Mouse (Mus musculus) mature B cell (primary cell): Measurements from ENCODE around the gene Tulp2.

Source experiments
- in situ Hi-C: fragments of 300-500 bp; cut with MboI; formaldehyde crosslinking; loops from 2 replicates; pipeline ENCODE4 v1.14.3; 2019

Tulp2 gene

GRCm38 (mm10) chr7:45481374-45481927 is at the start of gene Tulp2:
TSS of gene Tulp2 (plus strand) at chr7:45481877.
- in situ Hi-C loops, result no loop called here

DNA sequence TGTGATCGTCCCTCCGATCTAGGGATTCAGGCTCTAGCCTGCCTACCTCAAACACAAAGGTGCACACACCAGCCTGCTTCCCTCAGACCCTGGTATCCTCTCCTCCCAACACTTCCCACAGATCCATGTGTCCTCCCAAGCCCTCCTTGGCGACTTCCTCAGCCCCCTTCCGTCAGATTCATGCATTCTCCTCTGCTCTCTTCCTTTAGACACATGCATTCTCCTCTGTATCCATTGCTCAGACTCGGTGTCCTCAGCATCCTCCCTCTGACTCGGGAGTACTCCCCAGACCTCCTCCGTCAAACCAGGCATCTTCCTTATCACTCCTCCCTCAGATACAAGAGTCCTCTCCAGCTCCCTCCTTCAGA is 47.9 kb upstream of the Tulp2 start:
- in situ Hi-C loops, result no loop called here

- in situ Hi-C loops, result no loop called here
Measured at GRCm38 (mm10) chr7:45434203-45435015, 47.3 kb upstream of the Tulp2 start, which contains the start of gene Gys1. TSS of gene Gys1 (plus strand) at chr7:45434844.

- in situ Hi-C loops, result no loop called here
Measured at GRCm38 (mm10) chr7:45435038-45435437, 46.6 kb upstream of the Tulp2 start.

GRCm38 (mm10) chr7:45436444-45436843 is 45.2 kb upstream of the Tulp2 start:
- in situ Hi-C loops, result no loop called here

GRCm38 (mm10) chr7:45437046-45437445 is 44.6 kb upstream of the Tulp2 start:
- in situ Hi-C loops, result no loop called here

DNA sequence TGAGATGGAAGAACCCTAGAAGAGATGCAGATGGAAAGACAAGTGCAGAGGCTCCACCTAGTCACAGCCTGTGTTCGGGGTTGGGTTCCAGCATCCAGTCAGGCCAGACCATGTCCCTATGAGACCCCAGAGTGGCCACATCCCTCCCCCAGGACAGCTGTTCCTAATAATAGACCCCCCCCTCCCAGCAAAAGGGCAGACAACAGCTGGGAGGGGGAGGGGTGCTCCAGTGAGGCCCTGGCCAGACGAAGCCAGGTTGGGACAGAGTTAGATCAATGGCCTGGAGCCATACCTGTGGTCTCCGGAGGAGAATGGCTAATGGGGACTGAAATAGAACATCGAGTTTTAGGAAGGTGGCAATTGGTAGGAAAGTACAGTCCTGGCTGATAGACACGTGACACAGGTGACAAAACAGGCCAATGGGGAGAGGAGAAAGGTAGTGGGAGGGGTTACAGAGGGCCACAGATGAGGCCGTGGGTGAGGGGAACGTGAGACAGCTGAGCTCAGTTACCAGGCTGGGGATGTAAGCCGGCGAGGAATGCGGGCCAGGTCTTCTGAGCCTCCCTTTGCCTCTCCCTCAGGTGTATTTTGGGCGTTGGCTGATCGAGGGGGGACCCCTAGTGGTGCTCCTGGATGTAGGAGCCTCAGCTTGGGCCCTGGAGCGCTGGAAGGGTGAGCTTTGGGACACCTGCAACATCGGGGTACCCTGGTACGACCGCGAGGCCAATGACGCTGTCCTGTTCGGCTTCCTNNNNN is 44.0 kb upstream of the Tulp2 start, which contains the start of gene Ruvbl2:
Gene Ruvbl2, minus strand, starts transcription at position 576 of the 756 bp plus-strand sequence.
- in situ Hi-C loops, result no loop called here

DNA sequence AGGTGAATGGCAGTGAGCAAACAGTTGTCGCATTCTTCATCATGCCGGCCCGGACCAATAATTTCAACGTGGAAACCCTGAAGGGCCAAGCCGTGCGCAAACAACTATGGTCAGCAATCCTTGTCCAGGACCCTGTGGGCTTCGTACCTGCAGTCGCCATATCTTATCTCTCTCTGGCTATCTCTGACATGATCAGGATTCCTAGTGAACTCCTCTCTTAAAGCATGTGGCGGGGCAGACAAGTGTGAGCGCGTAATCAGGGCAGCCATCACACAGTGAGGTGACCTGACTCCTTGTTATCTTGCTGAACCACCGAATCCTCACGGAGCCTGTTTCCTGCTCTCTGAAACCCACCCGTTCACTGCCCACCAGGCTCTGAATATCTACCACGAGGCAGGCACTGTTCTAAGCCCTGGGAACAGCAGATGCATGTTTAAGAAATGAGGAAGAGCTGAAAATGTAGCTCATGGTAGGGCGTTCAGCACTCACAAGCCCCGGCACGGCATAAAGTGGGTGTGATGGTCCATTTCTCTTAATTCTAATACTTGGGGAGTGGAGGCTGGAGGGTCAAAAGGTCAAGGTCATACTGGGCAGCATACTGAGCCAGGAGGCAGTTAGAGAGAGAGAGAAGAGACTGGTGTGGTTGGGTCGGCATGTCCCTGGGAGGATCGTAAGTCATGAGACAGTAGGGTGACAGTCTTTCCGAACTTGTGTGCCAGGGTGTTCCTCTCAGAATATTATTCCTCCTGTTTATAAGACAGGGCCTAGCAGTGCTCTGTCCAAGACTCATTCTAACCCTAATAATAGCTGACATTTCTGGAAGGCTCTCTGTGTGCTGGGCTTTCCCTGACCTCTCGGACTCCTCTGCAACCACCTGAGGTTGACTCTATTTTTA is 37.9 kb upstream of the Tulp2 start:
- in situ Hi-C loops, result no loop called here

DNA sequence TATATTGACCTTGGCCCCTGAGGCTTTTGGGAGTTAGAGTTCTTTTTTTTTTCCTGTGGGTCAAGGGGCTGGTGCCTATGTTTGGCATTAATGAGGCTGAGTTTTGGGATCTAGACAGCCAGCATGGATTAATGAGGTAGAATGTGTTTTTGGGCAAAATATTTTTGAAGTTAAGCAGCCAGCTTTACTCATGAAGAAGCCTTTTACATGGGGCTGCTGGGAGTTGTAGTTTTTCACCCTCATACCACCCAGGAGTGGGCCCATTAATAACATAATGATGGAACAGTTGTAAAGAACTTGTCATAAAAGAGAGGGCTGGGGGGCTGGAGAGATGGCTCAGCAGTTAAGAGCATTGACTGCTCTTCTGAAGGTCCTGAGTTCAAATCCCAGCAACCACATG is 35.1 kb upstream of the Tulp2 start:
- in situ Hi-C loops, result no loop called here

DNA sequence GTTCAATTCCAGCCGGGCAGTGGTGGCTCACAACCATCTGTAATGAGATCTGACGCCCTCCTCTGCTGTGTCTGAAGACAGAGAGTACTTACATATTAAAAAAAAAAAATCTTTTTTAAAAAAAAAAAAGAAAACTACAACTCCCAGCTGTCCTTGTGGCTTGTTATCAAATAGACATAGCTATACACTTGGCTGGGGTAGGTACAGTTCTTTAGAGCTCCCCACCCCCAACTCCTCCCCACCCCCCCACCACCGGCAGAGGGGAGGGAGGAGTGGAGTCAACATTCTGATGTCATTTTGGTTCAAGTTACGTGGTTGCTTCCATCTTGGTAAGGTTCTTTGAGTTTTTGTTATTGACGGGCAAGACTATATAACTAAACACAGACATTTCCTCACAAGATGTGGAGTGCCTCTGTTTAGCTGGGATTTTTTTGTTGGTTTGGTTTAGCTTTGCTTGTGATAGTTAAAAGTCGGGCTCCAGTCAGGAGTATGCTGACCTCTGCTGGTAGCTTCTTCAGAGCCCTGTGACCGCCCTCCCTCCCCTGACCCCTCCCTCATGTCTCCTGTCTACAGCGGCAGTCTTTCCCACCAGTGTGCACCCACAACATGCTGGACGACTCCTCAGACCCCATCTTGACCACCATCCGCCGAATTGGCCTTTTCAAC is 34.2 kb upstream of the Tulp2 start:
- in situ Hi-C loops, result no loop called here

- in situ Hi-C loops, result loop anchor here (5.0 kb wide), 1 partner anchor 112 kb away; no protein-coding TSS in a partner anchor
Measured at GRCm38 (mm10) chr7:45449974-45450373, 31.7 kb upstream of the Tulp2 start.

- in situ Hi-C loops, result loop anchor here (5.0 kb wide), 1 partner anchor 111 kb away; no protein-coding TSS in a partner anchor
Measured at GRCm38 (mm10) chr7:45451344-45451982, 30.2 kb upstream of the Tulp2 start.

DNA sequence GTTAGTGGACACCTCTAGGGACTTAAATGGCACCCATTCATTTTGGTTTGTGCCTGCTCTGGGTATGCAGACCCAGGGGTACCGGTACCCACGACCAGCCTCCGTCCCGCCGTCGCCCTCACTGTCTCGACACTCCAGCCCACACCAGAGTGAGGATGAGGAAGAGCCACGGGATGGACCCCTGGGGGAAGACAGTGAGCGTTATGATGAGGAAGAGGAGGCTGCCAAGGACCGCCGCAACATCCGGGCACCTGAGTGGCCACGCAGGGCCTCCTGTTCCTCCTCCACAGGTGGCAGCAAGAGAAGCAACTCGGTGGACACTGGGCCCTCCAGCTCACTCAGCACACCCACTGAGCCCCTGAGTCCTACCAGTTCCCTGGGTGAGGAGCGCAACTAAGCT is 26.7 kb upstream of the Tulp2 start:
- in situ Hi-C loops, result loop anchor here (5.0 kb wide), 1 partner anchor 107 kb away; no protein-coding TSS in a partner anchor

DNA sequence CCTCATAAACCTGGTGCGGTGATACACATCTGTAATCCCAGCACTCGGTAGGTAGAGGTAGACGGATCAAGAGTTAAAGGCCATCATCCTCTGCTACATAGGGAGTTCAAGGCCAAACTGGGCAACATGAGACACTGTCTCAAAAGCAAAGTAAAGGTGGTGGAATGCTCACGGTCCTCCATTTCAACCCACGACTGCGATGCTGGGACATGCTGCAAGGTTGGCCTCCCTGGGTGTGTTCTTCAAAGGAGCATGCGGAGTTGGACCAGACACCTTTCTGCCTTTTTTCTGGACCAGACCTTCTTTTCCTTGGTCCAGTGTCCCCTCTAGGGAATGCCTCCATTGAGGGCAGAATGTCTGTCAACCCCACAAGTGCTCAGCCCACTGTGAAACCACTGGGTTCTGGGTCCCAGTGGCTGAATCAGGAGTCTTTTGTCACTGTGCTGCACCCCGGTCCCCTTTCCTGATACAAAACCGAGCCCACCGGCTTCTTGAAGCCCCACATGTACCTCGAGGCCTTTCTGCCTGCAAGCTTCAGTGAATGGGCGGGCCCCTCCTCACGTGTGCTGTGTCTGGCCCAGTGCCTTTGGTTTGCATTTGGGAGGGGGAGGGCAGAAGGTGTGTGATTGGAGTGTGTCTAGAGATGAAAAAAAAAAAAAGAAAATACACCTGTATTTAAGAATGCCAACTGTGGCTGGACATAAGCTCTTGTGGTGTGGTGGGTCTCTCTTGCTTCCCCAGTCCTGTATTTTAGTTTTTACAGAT is 25.6 kb upstream of the Tulp2 start:
- in situ Hi-C loops, result no loop called here

DNA sequence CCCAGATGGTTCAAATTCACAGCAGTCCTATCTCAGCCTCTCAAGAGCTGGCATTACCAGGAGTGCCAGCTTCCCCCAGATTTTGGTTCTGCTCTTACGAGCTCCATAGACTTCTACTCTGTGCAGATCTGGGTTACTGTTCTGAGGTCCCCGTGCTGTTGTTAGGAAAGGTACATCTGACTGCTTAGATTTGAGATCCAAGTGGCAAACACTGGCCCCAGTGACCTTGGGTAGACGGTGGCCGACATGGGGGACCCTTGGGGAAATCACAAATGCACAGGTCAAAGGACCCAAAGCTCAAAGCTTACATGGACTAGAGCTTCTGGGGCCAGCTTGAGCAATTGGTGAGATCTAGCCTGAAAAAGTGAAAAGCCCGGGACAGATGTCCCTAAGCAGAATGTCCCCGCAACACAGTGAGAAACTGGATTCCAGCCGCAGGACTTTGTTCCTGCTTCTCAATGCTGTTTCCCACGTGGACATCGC is 24.9 kb upstream of the Tulp2 start:
- in situ Hi-C loops, result no loop called here

GRCm38 (mm10) chr7:45457204-45458060 is 24.2 kb upstream of the Tulp2 start:
- in situ Hi-C loops, result no loop called here

GRCm38 (mm10) chr7:45458748-45459563 is 22.7 kb upstream of the Tulp2 start:
- in situ Hi-C loops, result no loop called here
